Mouse (Mus musculus): ENCODE measurements around the gene Sirt2.
A peak's percentile ranks its signal among the peaks of the same experiment; 100 is the strongest.

The Sirt2 gene

GRCm38 (mm10) chr7:28767462-28767965, 979 bp downstream of the Sirt2 start, which contains the start of gene Nfkbib:
Gene Nfkbib (minus strand): TSS chr7:28767512.
- no peak for DNase-seq

GRCm38 (mm10) chr7:28769414-28769958, 3.0 kb downstream of the Sirt2 start:
- no peak for DNase-seq

- DNase-seq = peak; percentile 45
Measured at GRCm38 (mm10) chr7:28770309-28770708, 3.8 kb downstream of the Sirt2 start.

- DNase-seq = no peak
Measured at GRCm38 (mm10) chr7:28771867-28772266, 5.3 kb downstream of the Sirt2 start.

- DNase-seq = no peak
Measured at GRCm38 (mm10) chr7:28773163-28773562, 6.6 kb downstream of the Sirt2 start.

- DNase-seq = no peak
Measured at GRCm38 (mm10) chr7:28774164-28774563, 7.6 kb downstream of the Sirt2 start.

GRCm38 (mm10) chr7:28775129-28775528, 8.6 kb downstream of the Sirt2 start:
- no peak for DNase-seq

- no peak for DNase-seq
Measured at GRCm38 (mm10) chr7:28778825-28779224, 12.3 kb downstream of the Sirt2 start.

- peak; percentile 87 for DNase-seq
Measured at GRCm38 (mm10) chr7:28780067-28780658, 13.6 kb downstream of the Sirt2 start.

- DNase-seq = no peak
Measured at GRCm38 (mm10) chr7:28780857-28781256, 14.3 kb downstream of the Sirt2 start.

- DNase-seq = no peak
Measured at GRCm38 (mm10) chr7:28781261-28781663, 14.7 kb downstream of the Sirt2 start.

GRCm38 (mm10) chr7:28785161-28785560, 18.6 kb downstream of the Sirt2 start:
- DNase-seq = no peak

- DNase-seq = no peak
Measured at GRCm38 (mm10) chr7:28787884-28788283, 21.3 kb downstream of the Sirt2 start.

- no peak for DNase-seq
Measured at GRCm38 (mm10) chr7:28788307-28789195, 22.0 kb downstream of the Sirt2 start, which contains the start of gene Rinl. Gene Rinl (plus strand): TSS chr7:28788969.

- DNase-seq = no peak
Measured at GRCm38 (mm10) chr7:28789235-28789634, 22.7 kb downstream of the Sirt2 start.

- peak; percentile 34 for DNase-seq
Measured at GRCm38 (mm10) chr7:28790066-28790806, 23.7 kb downstream of the Sirt2 start.

- DNase-seq = no peak
Measured at GRCm38 (mm10) chr7:28791706-28792105, 25.2 kb downstream of the Sirt2 start.

- no peak for DNase-seq
Measured at GRCm38 (mm10) chr7:28792391-28793185, 26.1 kb downstream of the Sirt2 start.

- peak; percentile 49 for DNase-seq
Measured at GRCm38 (mm10) chr7:28793834-28794233, 27.3 kb downstream of the Sirt2 start.

- DNase-seq = no peak
Measured at GRCm38 (mm10) chr7:28794496-28794895, 28.0 kb downstream of the Sirt2 start.

- DNase-seq = no peak
Measured at GRCm38 (mm10) chr7:28795832-28796231, 29.3 kb downstream of the Sirt2 start.

- peak; percentile 86 for DNase-seq
Measured at GRCm38 (mm10) chr7:28796562-28796975, 30.0 kb downstream of the Sirt2 start.

All from liver (tissue).